Mouse (Mus musculus): Measurements from ENCODE around the gene Endod1.

The Endod1 gene

DNA sequence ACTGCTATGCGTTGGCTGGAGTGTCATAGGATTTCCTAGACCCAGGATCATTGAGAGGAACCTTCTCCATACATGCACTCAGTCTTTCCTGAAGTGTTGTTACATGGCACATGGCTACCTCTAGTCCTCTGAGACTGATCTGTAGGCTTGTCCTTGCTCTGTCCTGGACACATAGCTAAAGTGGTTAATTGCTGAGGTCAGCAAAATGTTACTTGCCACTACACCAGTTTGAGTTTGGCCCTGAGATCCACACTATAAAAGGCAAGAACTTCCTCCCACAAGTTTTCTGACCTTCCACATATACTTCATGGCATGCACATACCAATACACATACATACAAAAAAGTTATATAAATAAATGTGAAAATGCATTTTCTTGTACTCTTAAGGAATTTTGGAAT lies 64.7 kb downstream of the Endod1 start:
- no peak for DNase-seq (ENCODE audit: low spot score)

DNA sequence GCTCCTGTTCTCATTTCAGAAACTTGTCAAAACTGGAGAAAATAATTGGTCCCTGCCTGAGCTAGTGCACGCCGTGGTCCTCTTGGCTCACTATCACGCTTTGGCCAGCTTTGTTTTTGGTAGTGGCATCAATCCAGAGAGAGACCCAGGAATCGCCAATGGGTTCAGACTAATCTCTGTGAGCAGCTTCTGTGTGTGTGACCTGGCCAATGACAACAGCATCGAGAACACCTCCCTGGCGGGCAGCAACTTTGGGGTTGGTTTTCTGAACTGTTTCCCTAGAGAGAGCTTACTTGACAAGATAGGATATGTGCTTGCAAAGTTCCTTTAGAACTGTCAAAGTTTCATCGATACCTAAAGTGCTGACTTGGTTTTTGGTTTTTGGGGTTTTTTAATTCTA lies 66.8 kb downstream of the Endod1 start:
- no peak for DNase-seq (ENCODE audit: low spot score)

GRCm38 (mm10) chr9:14313968-14314367 lies 67.3 kb downstream of the Endod1 start:
- DNase-seq (ENCODE audit: low spot score): no peak

DNA sequence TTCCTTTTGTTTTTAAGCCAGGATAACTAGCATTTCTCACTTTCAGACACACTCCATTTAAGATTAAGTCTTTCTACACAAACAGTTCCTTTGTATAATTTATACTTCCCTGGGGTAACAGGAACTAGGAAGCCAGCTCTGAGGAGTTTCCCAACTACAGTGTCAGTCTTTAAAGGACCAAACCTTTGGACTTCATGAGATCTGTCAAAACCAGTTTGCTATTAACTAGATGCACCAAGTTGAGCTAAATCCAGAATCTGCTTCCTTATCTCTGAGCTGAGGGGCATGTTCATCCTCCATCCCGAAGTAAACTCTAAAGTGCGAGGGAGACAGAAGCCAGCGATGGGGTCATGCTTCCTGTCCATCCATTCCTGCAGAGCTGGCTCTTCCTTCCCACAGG lies 74.0 kb downstream of the Endod1 start:
- no peak for DNase-seq (ENCODE audit: low spot score)

DNA sequence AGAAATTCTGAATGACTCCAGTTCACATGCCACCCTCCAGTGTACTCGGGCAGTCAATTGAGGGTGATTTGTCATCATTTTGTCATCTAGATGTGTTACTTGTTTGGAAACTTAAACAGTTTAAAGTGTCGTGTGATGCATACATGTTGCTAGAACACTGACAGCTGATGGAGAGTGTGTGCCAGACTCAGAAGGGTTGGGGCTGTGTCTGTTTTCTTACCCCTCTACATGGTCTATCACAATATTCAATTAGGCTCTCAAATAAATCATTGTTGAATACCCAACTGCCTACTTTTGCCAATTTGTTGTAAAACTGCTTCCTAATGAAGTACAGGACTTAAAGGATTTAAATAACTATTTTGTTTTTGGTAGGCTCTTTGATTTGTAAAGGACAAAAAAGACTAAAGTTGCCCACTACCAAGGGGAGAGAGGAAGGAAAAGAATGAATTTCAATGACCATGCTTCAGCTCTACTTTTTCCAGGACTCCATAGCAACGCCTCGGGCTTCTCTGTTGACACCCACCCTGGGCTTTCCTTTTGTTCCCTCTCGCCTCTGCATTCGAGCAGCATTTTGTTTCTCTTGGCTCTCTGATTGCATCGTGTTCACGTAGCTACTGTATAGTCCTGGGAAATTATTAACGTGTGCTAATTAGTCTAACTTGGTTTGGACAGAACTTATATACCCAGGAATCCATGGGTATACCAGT lies 76.9 kb downstream of the Endod1 start:
- no peak for DNase-seq (ENCODE audit: low spot score)

All from testis, postnatal 14 days (tissue).